Mouse (Mus musculus) hindbrain, postnatal 0 days (tissue): ENCODE measurements around the gene Retn. TPM values are rescaled to one million over a fixed set of nuclear protein-coding genes. Genes with fewer than 3 reads are reported as not detected.

ENCODE experiments used
- ATAC-seq: fragments of 200-750 bp; cut with Nextera tagmentation; 2 replicates; pipeline ENCODE4 v1.8.0; 2017; ENCODE audit warnings: mild to moderate bottlenecking, moderate TSS enrichment, moderate library complexity
- DNase-seq: peaks from one replicate; pipeline ENCODE4 v3.0.0-alpha.2; 2015; ENCODE audit warnings: low spot score
- H3K27ac ChIP-seq: fragments of 300-500 bp; sonication (generic); 2 replicates; pipeline ENCODE4 v1.5.1; 2014; ENCODE audit warnings: mild to moderate bottlenecking
- H3K27me3 ChIP-seq: fragments of 300-500 bp; sonication (generic); 2 replicates; pipeline ENCODE4 v1.6.1; 2014; ENCODE audit warnings: low read length, mixed read lengths; ENCODE audit not compliant: insufficient read depth
- H3K36me3 ChIP-seq: fragments of 300-500 bp; sonication (generic); 2 replicates; pipeline ENCODE4 v1.6.1; 2014; ENCODE audit warnings: low read length, mixed read lengths; ENCODE audit not compliant: insufficient read depth
- H3K4me1 ChIP-seq: fragments of 300-500 bp; sonication (generic); 2 replicates; pipeline ENCODE4 v1.6.1; 2014; ENCODE audit warnings: antibody characterized with exemption, low read length, mixed read lengths; ENCODE audit not compliant: insufficient read depth
- H3K4me2 ChIP-seq: fragments of 300-500 bp; sonication (generic); 2 replicates; pipeline ENCODE4 v1.6.1; 2014; ENCODE audit warnings: low read depth, mild to moderate bottlenecking, low read length, moderate library complexity, mixed read lengths
- H3K4me3 ChIP-seq: fragments of 300-500 bp; sonication (generic); 2 replicates; pipeline ENCODE4 v1.5.1; 2014; ENCODE audit warnings: low read length
- H3K9ac ChIP-seq: fragments of 300-500 bp; sonication (generic); replicated peaks from 2 replicates; pipeline ENCODE4 v1.6.1; 2014; ENCODE audit warnings: mild to moderate bottlenecking, low read length, moderate library complexity, mixed read lengths
- H3K9me3 ChIP-seq: fragments of 300-500 bp; sonication (generic); 2 replicates; pipeline ENCODE4 v1.6.1; 2016; ENCODE audit warnings: low read length, mixed read lengths
- CTCF ChIP-seq: IDR thresholded peaks from 2 replicates; pipeline ENCODE4 v1.5.1; 2016; ENCODE audit warnings: antibody characterized with exemption, control low read depth, low read depth
- WGBS: fragments of 180-500 bp; shearing (Covaris S2); extraction: QIAGEN DNeasy Blood & Tissue Kit; methylation state at CpG from one replicate; pipeline ENCODE4 v1.1.7; 2014; 5-methylcytosine and 5-hydroxymethylcytosine counted together
- polyA plus RNA-seq: library from polyadenylated mRNA; unstranded; fragments of >200 nt; fragmentation: Nextera tagmentation; extraction: Ambion mirVana; gene quantifications from 2 replicates; pipeline ENCODE4 v1.2.1, GENCODE M21; 2015
- total RNA-seq: library from RNA; depleted of rRNA; stranded (reverse); fragments of >200 nt; gene quantifications from 2 replicates; pipeline ENCODE4 v1.2.3, GENCODE M21; 2014

The Retn gene
- total and polyA plus RNA-seq, 2 experiments from 2014 or later: 0.60 TPM; not detected in 1

DNA sequence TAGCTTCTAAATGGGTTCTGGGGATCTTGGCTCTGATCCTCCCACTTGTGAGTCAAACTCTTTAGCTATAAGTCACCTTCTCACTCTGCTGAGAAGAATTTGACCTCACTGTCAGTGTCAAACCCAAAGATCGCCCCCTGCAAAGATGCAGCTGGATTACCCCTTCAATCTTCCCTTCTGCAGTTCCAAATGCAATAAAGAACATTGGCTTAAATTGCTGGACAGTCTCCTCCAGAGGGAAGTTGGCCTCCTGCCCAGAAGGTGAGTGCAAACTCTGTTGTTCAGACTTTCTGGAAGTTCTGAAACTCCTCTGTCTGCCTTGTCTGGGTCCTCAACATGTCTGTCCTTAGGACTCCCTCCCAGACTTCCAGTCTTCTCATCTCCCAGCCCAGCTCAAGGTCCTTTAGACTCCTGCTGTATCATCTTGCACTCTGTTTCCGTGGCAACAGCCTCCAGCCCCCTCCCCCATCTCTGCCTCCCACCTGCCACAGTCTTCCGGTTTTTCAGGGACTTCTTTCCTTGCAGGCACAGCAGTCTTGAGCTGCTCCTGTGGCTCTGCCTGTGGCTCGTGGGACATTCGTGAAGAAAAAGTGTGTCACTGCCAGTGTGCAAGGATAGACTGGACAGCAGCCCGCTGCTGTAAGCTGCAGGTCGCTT, 1.3 kb downstream of the Retn start:
- no peaks in the 10 kb centered on the region for H3K9me3 ChIP-seq
- no peak for TF ChIP-seq CTCF
- no peak overlapping the region for H3K4me3 ChIP-seq
- no peaks in the 10 kb centered on the region for H3K27me3 ChIP-seq
- ATAC-seq: peak; percentile 69
- H3K4me2 ChIP-seq: peak overlapping the region; percentile 31
- H3K4me1 ChIP-seq: no peaks in the 10 kb centered on the region
- 21% methylated on average over 7 of the region's 7 CpGs for WGBS
- H3K9ac ChIP-seq: no peak overlapping the region
- H3K27ac ChIP-seq: no peak overlapping the region
- no peaks in the 10 kb centered on the region for H3K36me3 ChIP-seq
- DNase-seq: peak; percentile 37

DNA sequence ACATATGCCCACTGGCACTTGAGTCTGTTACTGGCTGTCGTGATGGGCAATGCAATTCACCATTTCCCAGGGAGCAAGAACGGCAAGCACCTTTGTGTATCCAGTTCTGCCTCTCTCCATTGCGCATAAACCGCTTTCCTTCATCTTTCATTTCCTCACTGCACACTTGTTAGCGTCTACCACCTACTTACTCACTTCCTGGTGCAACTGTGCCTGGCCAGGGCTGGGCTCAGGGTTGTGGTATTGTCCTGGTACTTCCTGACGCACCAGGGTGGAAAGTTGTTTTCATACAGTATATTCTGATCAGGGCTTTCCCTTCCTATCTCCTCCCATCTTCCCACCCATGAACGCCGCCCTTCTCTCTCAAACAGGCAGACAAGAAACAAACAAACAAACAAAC, 5.3 kb downstream of the Retn start:
- Histone ChIP-seq H3K4me2 (no peak overlapping the region), H3K4me3 (no peak overlapping the region), H3K9me3 (no peaks in the 10 kb centered on the region), H3K4me1 (no peaks in the 10 kb centered on the region), H3K27ac (no peak overlapping the region), H3K36me3 (no peaks in the 10 kb centered on the region), H3K27me3 (no peaks in the 10 kb centered on the region), H3K9ac (no peak overlapping the region)
- ATAC-seq (no peak), DNase-seq (no peak)
- no peak for TF ChIP-seq CTCF
- WGBS: 81% methylated on average over 8 of the region's 8 CpGs

GRCm38 (mm10) chr8:3664405-3664804, 8.8 kb downstream of the Retn start:
- Histone ChIP-seq H3K9ac (no peak overlapping the region), H3K4me1 (no peaks in the 10 kb centered on the region), H3K27me3 (no peaks in the 10 kb centered on the region), H3K4me3 (no peak overlapping the region), H3K36me3 (no peaks in the 10 kb centered on the region), H3K9me3 (no peaks in the 10 kb centered on the region), H3K27ac (no peak overlapping the region), H3K4me2 (no peak overlapping the region)
- TF ChIP-seq CTCF: no peak
- DNase-seq: no peak
- 74% methylated on average over 5 of the region's 5 CpGs for WGBS
- ATAC-seq: no peak

GRCm38 (mm10) chr8:3665507-3665906, 9.9 kb downstream of the Retn start, which contains the start of gene Mcemp1:
Gene Mcemp1, plus strand, starts transcription at chr8:3665754.
- H3K27ac ChIP-seq: no peak within 1 kb of the TSS
- ATAC-seq: no peak
- no peaks in the 10 kb centered on the region for H3K36me3 ChIP-seq
- DNase-seq: no peak
- no peak for TF ChIP-seq CTCF
- no peaks in the 10 kb centered on the region for H3K27me3 ChIP-seq
- H3K4me3 ChIP-seq: no peak within 1 kb of the TSS
- H3K9me3 ChIP-seq: no peaks in the 10 kb centered on the region
- H3K4me2 ChIP-seq: no peak within 1 kb of the TSS
- no peaks in the 10 kb centered on the region for H3K4me1 ChIP-seq
- H3K9ac ChIP-seq: no peak within 1 kb of the TSS
- WGBS: 73% methylated on average over 6 of the region's 6 CpGs

DNA sequence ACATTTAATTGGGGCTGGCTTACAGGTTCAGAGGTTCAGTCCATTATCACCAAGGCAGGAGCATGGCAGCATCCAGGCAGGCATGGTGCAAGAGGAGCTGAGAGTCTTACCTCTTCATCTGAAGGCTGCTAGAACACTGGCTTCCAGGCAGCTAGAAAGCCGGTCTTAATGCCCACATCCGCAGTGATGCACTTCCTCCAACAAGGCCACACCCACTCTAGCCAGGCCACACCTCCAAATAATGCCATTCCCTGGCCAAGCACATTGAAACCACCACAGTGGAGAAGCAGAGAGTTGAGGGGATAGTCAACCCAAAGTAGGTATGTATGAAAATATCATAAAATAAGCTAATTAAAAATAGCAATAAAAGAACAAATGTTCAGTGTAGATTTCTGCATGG, 14.8 kb downstream of the Retn start:
- Histone ChIP-seq H3K4me3 (no peak overlapping the region), H3K4me1 (peaks cover 5% of the 10 kb centered on the region), H3K4me2 (no peak overlapping the region), H3K9ac (no peak overlapping the region), H3K27ac (no peak overlapping the region), H3K9me3 (no peaks in the 10 kb centered on the region), H3K36me3 (no peaks in the 10 kb centered on the region), H3K27me3 (no peaks in the 10 kb centered on the region)
- WGBS: 93% methylated on average over 2 of the region's 2 CpGs
- DNase-seq: no peak
- TF ChIP-seq CTCF: no peak
- ATAC-seq: no peak

DNA sequence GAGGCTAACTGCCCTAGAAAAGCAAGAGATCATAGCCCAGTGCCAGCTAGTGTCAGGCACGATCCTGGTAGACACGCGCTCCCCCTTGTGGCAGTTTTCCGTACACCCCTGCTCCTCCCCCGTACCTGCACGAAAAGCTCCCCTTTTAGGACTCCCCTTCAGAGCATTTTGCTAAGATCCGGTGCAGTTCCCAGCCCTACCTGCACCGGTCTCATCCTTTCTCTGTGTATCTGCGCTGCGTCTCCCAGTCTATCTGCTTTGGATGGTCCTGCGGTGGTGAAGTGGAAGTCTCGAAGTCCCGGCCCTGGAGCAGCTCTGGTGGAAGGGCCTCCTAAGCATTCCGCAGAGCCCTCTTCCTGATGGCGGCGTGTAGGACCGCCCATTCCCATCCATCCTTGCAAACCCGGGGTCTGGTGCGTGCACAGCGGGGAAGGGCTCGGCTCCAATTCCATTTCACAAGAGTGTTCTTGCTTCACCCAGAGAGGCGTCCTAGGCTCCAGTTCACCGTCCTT, 16.5 kb downstream of the Retn start, which contains the start of gene Fcor:
TSS of gene Fcor (minus strand) at position 383 of the 512 bp plus-strand sequence.
- no peaks in the 10 kb centered on the region for H3K36me3 ChIP-seq
- peaks cover 5% of the 10 kb centered on the region for H3K4me1 ChIP-seq
- H3K4me2 ChIP-seq: peak within 1 kb of the TSS; percentile 71
- H3K9me3 ChIP-seq: no peaks in the 10 kb centered on the region
- H3K9ac ChIP-seq: peak within 1 kb of the TSS; percentile 61
- peak within 1 kb of the TSS; percentile 82 for H3K27ac ChIP-seq
- ATAC-seq (peak; percentile 87), DNase-seq (peak; percentile 90)
- peak; percentile 95 for TF ChIP-seq CTCF
- under 1% methylated on average over 23 of the region's 23 CpGs for WGBS
- H3K27me3 ChIP-seq: no peaks in the 10 kb centered on the region
- H3K4me3 ChIP-seq: peak within 1 kb of the TSS; percentile 44

GRCm38 (mm10) chr8:3674671-3675070, 19.1 kb downstream of the Retn start:
- Histone ChIP-seq H3K4me1 (peaks cover 15% of the 10 kb centered on the region), H3K27ac (no peak overlapping the region), H3K4me3 (no peak overlapping the region), H3K36me3 (peaks cover 7% of the 10 kb centered on the region; the same call in 1 of the 2 replicates), H3K4me2 (no peak overlapping the region), H3K27me3 (no peaks in the 10 kb centered on the region), H3K9me3 (no peaks in the 10 kb centered on the region), H3K9ac (no peak overlapping the region)
- 62% methylated on average over 3 of the region's 3 CpGs for WGBS
- DNase-seq: no peak
- TF ChIP-seq CTCF: no peak
- no peak for ATAC-seq
